ENCODE assay signal across 24 mouse cellular contexts in genomic region chr11:62866685-62867084, GRCm38 (mm10).
"Had no signal": no experiment of that assay in that cellular context is flagged by ENCODE, and none has a peak within 500 bp of the region (broad histone marks: within the 10 kb centered on the region; RNA-seq: fewer than 3 reads in every experiment).

No protein-coding gene starts in this region.

- H3K9ac ChIP-seq: heart, embryonic 12.5 days; hindbrain, embryonic 13.5 days; hindbrain, embryonic 15.5 days; kidney, embryonic 15.5 days; limb, embryonic 13.5 days; limb, embryonic 15.5 days had no signal

- H3K27ac ChIP-seq: heart, embryonic 10.5 days; hindbrain, embryonic 13.5 days; hindbrain, embryonic 15.5 days; hindbrain, postnatal 0 days; kidney, embryonic 15.5 days; kidney, postnatal 0 days; limb, embryonic 13.5 days; limb, embryonic 15.5 days; liver, embryonic 12.5 days had no signal

- H3K27me3 ChIP-seq: heart, embryonic 12.5 days; hindbrain, embryonic 13.5 days; hindbrain, embryonic 15.5 days; kidney, embryonic 15.5 days; limb, embryonic 13.5 days; limb, embryonic 15.5 days had no signal

- H3K9me3 ChIP-seq: heart, embryonic 10.5 days; heart, embryonic 12.5 days; hindbrain, embryonic 13.5 days; hindbrain, embryonic 15.5 days; kidney, embryonic 15.5 days; limb, embryonic 13.5 days; limb, embryonic 15.5 days; liver, embryonic 12.5 days had no signal

- H3K36me3 ChIP-seq: heart, embryonic 10.5 days; heart, embryonic 12.5 days; hindbrain, embryonic 13.5 days; hindbrain, embryonic 15.5 days; kidney, embryonic 15.5 days; limb, embryonic 13.5 days; limb, embryonic 15.5 days; liver, embryonic 12.5 days had no signal

- DNase-seq: gastrocnemius, postnatal 14 days; gastrocnemius, postnatal 36 days; heart, adult 18-20 months; heart, postnatal 10 days; heart, postnatal 36 days; kidney, adult 11 months; kidney, adult 2 months; kidney, adult 9 months; kidney, postnatal 14 days; kidney, postnatal 36 days; layer of hippocampus, adult 9-11 months; layer of hippocampus, postnatal 36 days; left cerebral cortex, postnatal 4 days had no signal

- ATAC-seq: hindbrain, postnatal 0 days; intestine, embryonic 16.5 days; liver, embryonic 12.5 days had no signal

- H3K4me2 ChIP-seq: heart, embryonic 12.5 days; hindbrain, embryonic 13.5 days; hindbrain, embryonic 15.5 days; kidney, embryonic 15.5 days; limb, embryonic 13.5 days; limb, embryonic 15.5 days; liver, embryonic 12.5 days had no signal

- H3K4me1 ChIP-seq: heart, embryonic 10.5 days; heart, embryonic 12.5 days; hindbrain, embryonic 13.5 days; hindbrain, embryonic 15.5 days; kidney, embryonic 15.5 days; limb, embryonic 13.5 days had no signal

- H3K4me3 ChIP-seq: heart, embryonic 10.5 days; heart, embryonic 12.5 days; hindbrain, embryonic 13.5 days; hindbrain, embryonic 15.5 days; kidney, embryonic 15.5 days; limb, embryonic 13.5 days; limb, embryonic 15.5 days; liver, embryonic 12.5 days had no signal
